Mouse (Mus musculus): Measurements from ENCODE around the gene Pdrg1. TPM values are rescaled to one million over a fixed set of nuclear protein-coding genes. Genes with fewer than 3 reads are reported as not detected.

The Pdrg1 gene
- polyA plus RNA-seq, 2 experiments: 90.8 to 118 TPM

GRCm38 (mm10) chr2:153055270-153055920, 40.2 kb upstream of the Pdrg1 start:
- H3K4me1 ChIP-seq (ENCODE audit: control insufficient read depth, insufficient read depth, low read length): no peaks in the 10 kb centered on the region
- ATAC-seq (ENCODE audit: low FRiP score, low read depth): no peak
- no peak overlapping the region for H3K27ac ChIP-seq (replicated peaks; ENCODE audit: low read depth, low read length)
- no peak overlapping the region for H3K4me3 ChIP-seq (replicated peaks; ENCODE audit: low read length)
- DNase-seq (ENCODE audit: low spot score): no peak
- no peak for TF ChIP-seq POLR2A (IDR thresholded peaks at IDR 0.05; ENCODE audit: borderline replicate concordance, extremely low read depth, insufficient read depth, insufficient read length)
- no peak overlapping the region for H3K4me2 ChIP-seq (replicated peaks; ENCODE audit: low read depth, low read length, severe bottlenecking)
- H3K9me3 ChIP-seq (ENCODE audit: control insufficient read depth, low read length): no peaks in the 10 kb centered on the region
- no peaks in the 10 kb centered on the region for H3K36me3 ChIP-seq (ENCODE audit: control insufficient read depth, insufficient read depth, low read length)
- no peak overlapping the region for H3K9ac ChIP-seq (ENCODE audit: low read depth, low read length, severe bottlenecking)
- 59% methylated on average over 6 of the region's 6 CpGs for WGBS
- H3K27me3 ChIP-seq (ENCODE audit: control insufficient read depth, insufficient read depth, low read length): peaks cover 27% of the 10 kb centered on the region

GRCm38 (mm10) chr2:153053896-153054295, 38.7 kb upstream of the Pdrg1 start:
- Histone ChIP-seq H3K4me2 (replicated peaks; ENCODE audit: low read depth, low read length, severe bottlenecking) (no peak overlapping the region), H3K4me3 (replicated peaks; ENCODE audit: low read length) (no peak overlapping the region), H3K36me3 (ENCODE audit: control insufficient read depth, insufficient read depth, low read length) (no peaks in the 10 kb centered on the region), H3K27ac (replicated peaks; ENCODE audit: low read depth, low read length) (no peak overlapping the region), H3K27me3 (ENCODE audit: control insufficient read depth, insufficient read depth, low read length) (peaks cover 27% of the 10 kb centered on the region), H3K4me1 (ENCODE audit: control insufficient read depth, insufficient read depth, low read length) (no peaks in the 10 kb centered on the region), H3K9ac (ENCODE audit: low read depth, low read length, severe bottlenecking) (no peak overlapping the region), H3K9me3 (ENCODE audit: control insufficient read depth, low read length) (no peaks in the 10 kb centered on the region)
- WGBS: 85% methylated on average over 8 of the region's 8 CpGs
- ATAC-seq (ENCODE audit: low FRiP score, low read depth): no peak
- no peak for TF ChIP-seq POLR2A (IDR thresholded peaks at IDR 0.05; ENCODE audit: borderline replicate concordance, extremely low read depth, insufficient read depth, insufficient read length)
- no peak for DNase-seq (ENCODE audit: low spot score)

- TF ChIP-seq POLR2A (IDR thresholded peaks at IDR 0.05; ENCODE audit: borderline replicate concordance, extremely low read depth, insufficient read depth, insufficient read length): no peak
- peaks cover 29% of the 10 kb centered on the region for H3K27me3 ChIP-seq (ENCODE audit: control insufficient read depth, insufficient read depth, low read length)
- H3K4me3 ChIP-seq (replicated peaks; ENCODE audit: low read length): no peak overlapping the region
Observed at GRCm38 (mm10) chr2:153052700-153053351, 37.6 kb upstream of the Pdrg1 start.

GRCm38 (mm10) chr2:153051537-153051936, 36.3 kb upstream of the Pdrg1 start:
- TF ChIP-seq POLR2A (IDR thresholded peaks at IDR 0.05; ENCODE audit: borderline replicate concordance, extremely low read depth, insufficient read depth, insufficient read length): no peak
- Histone ChIP-seq H3K9me3 (ENCODE audit: control insufficient read depth, low read length) (no peaks in the 10 kb centered on the region), H3K4me2 (replicated peaks; ENCODE audit: low read depth, low read length, severe bottlenecking) (no peak overlapping the region), H3K27ac (replicated peaks; ENCODE audit: low read depth, low read length) (no peak overlapping the region), H3K36me3 (ENCODE audit: control insufficient read depth, insufficient read depth, low read length) (no peaks in the 10 kb centered on the region), H3K4me3 (replicated peaks; ENCODE audit: low read length) (no peak overlapping the region), H3K9ac (ENCODE audit: low read depth, low read length, severe bottlenecking) (no peak overlapping the region), H3K4me1 (ENCODE audit: control insufficient read depth, insufficient read depth, low read length) (no peaks in the 10 kb centered on the region), H3K27me3 (ENCODE audit: control insufficient read depth, insufficient read depth, low read length) (peaks cover 31% of the 10 kb centered on the region)
- DNase-seq (ENCODE audit: low spot score) (no peak), ATAC-seq (ENCODE audit: low FRiP score, low read depth) (no peak)
- 78% methylated on average over 9 of the region's 9 CpGs for WGBS

More at GRCm38 (mm10) chr2:153052700-153053351, 37.6 kb upstream of the Pdrg1 start:
- Histone ChIP-seq H3K27ac (replicated peaks; ENCODE audit: low read depth, low read length) (no peak overlapping the region), H3K36me3 (ENCODE audit: control insufficient read depth, insufficient read depth, low read length) (no peaks in the 10 kb centered on the region), H3K9ac (ENCODE audit: low read depth, low read length, severe bottlenecking) (no peak overlapping the region), H3K9me3 (ENCODE audit: control insufficient read depth, low read length) (no peaks in the 10 kb centered on the region), H3K4me1 (ENCODE audit: control insufficient read depth, insufficient read depth, low read length) (no peaks in the 10 kb centered on the region), H3K4me2 (replicated peaks; ENCODE audit: low read depth, low read length, severe bottlenecking) (no peak overlapping the region)
- ATAC-seq (ENCODE audit: low FRiP score, low read depth) (no peak), DNase-seq (ENCODE audit: low spot score) (no peak)
- WGBS: 7% methylated on average over 28 of the region's 30 CpGs

- Histone ChIP-seq H3K27me3 (ENCODE audit: control insufficient read depth, insufficient read depth, low read length) (peaks cover 31% of the 10 kb centered on the region), H3K9me3 (ENCODE audit: control insufficient read depth, low read length) (no peaks in the 10 kb centered on the region), H3K4me1 (ENCODE audit: control insufficient read depth, insufficient read depth, low read length) (no peaks in the 10 kb centered on the region), H3K4me2 (replicated peaks; ENCODE audit: low read depth, low read length, severe bottlenecking) (no peak overlapping the region), H3K4me3 (replicated peaks; ENCODE audit: low read length) (no peak overlapping the region), H3K9ac (ENCODE audit: low read depth, low read length, severe bottlenecking) (no peak overlapping the region), H3K36me3 (ENCODE audit: control insufficient read depth, insufficient read depth, low read length) (no peaks in the 10 kb centered on the region), H3K27ac (replicated peaks; ENCODE audit: low read depth, low read length) (no peak overlapping the region)
- no peak for TF ChIP-seq POLR2A (IDR thresholded peaks at IDR 0.05; ENCODE audit: borderline replicate concordance, extremely low read depth, insufficient read depth, insufficient read length)
- ATAC-seq (ENCODE audit: low FRiP score, low read depth) (no peak), DNase-seq (ENCODE audit: low spot score) (no peak)
- 73% methylated on average over 6 of the region's 6 CpGs for WGBS
Observed at GRCm38 (mm10) chr2:153051095-153051494, 35.9 kb upstream of the Pdrg1 start.
